Mouse (Mus musculus): ENCODE measurements around the gene Gm14190.

GRCm38 (mm10) chr11:99665860-99666259, 24.7 kb downstream of the Gm14190 start, which contains the start of gene Krtap4-6:
- TF ChIP-seq POLR2A (IDR thresholded peaks at IDR 0.05; ENCODE audit: low read depth, low read length) (no peak), CTCF (IDR thresholded peaks at IDR 0.05; ENCODE audit: extremely low read depth, insufficient read length, insufficient replicate concordance, low read depth, low read length) (no peak)

Data from small intestine, adult 2 months (tissue).